Mouse (Mus musculus): ENCODE data around the gene Rasa2. TPM values are rescaled to one million over a fixed set of nuclear protein-coding genes. Genes with fewer than 3 reads are reported as not detected.

The Rasa2 gene
- polyA plus RNA-seq (2017; shearing (Covaris generic)): 77.4 TPM

GRCm38 (mm10) chr9:96631389-96632072, at the start of gene Rasa2:
Gene Rasa2 (minus strand): TSS chr9:96631617.

GRCm38 (mm10) chr9:96524972-96525506, 106.4 kb downstream of the Rasa2 start, which contains the start of gene Gm28729:
Gene Gm28729 (minus strand): TSS chr9:96525264.

Other genes starting within 250 kb of the Rasa2 start
- 79.0 TPM for gene Rnf7, start 152.9 kb downstream of the Rasa2 start, polyA plus RNA-seq (2017; shearing (Covaris generic))
- gene Gm28729, start 106.4 kb downstream of the Rasa2 start, polyA plus RNA-seq (2017; shearing (Covaris generic)): not detected
- 28.4 TPM for gene Zbtb38, start 121.2 kb upstream of the Rasa2 start, polyA plus RNA-seq (2017; shearing (Covaris generic))